Mouse (Mus musculus): ENCODE data around the gene Casp8.

GRCm38 (mm10) chr1:58802322-58803273 is 7.4 kb downstream of the Casp8 start:
- TF ChIP-seq HCFC1 (IDR thresholded peaks at IDR 0.05; ENCODE audit: low read depth, low read length) = no peak
- peak in 1 of 2 experiments; percentile 69; a peak in 3 of 4 replicates for TF ChIP-seq CTCF (conservative IDR thresholded peaks at IDR 0.05 in 1 of 2, IDR thresholded peaks at IDR 0.05 in 1 of 2; ENCODE audit: low read depth in 2 of 2, low read length in 2 of 2)
